Comparison of ENCODE assay signal across 10 mouse cellular contexts in the genomic region with DNA sequence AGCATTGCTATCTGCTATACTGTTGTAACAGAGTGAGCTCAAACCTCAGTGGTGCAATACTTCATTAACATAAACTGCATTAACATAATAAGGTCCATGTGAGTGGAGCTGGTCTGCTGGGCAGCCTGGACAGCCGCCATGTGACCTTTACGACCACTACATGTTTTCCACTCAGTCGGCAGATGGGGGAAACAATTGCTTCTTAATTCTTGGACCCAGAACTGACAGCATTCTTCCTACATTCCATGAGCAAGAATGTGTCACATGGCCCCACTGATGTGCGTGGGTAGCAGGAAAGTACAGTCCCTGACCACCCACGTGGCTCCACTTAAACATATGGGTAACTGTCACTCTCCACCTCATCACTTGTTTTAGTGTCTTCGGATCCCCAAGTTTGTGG.
A peak's percentile ranks its signal among the peaks of the same experiment; 100 is the strongest.
DNase-seq lines count a peak whose midpoint lies in the region; ATAC-seq and TF ChIP-seq lines count a peak whose summit lies in the region.
"Had no signal": no experiment of that assay in that cellular context is flagged by ENCODE, and none has a peak within 500 bp of the region (broad histone marks: within the 10 kb centered on the region; RNA-seq: fewer than 3 reads in every experiment).

No protein-coding gene starts in this region.

- no peak for ATAC-seq in Patski
- no peak for ATAC-seq in embryonic facial prominence, embryonic 13.5 days (ENCODE audit: insufficient number of reproducible peaks, insufficient read depth, low FRiP score, low TSS enrichment, low read depth)
- no peak for ATAC-seq in activated CD4-positive, CD25-positive, alpha-beta regulatory T cell, adult 4 months
- ATAC-seq in megakaryocyte, adult 5-6 weeks (ENCODE audit: poor library complexity, severe bottlenecking): no peak
- ATAC-seq in erythroblast, adult 5-6 weeks (replicated peaks; ENCODE audit: low FRiP score, poor library complexity, severe bottlenecking): no peak

- DNase-seq in left cerebral cortex, adult 11 months (ENCODE audit: low spot score): peak; percentile 30
- no peak for DNase-seq in left cerebral cortex, postnatal 4 days
- DNase-seq in Patski (ENCODE audit: low read depth, low spot score): peak; percentile 47
- DNase-seq in left cerebral cortex, adult 2 months (ENCODE audit: extremely low spot score in 1 of 2, low spot score in 2 of 2): peak; percentile 52 to 56

- TF ChIP-seq CTCF in Patski (IDR thresholded peaks at IDR 0.05): no peak
- no peak for TF ChIP-seq CTCF in left cerebral cortex, adult 2 months (IDR thresholded peaks at IDR 0.05)

- no peaks in the 10 kb centered on the region for H3K9me3 ChIP-seq in embryonic facial prominence, embryonic 13.5 days
- H3K9me3 ChIP-seq: forebrain, embryonic 10.5 days had no signal

- CTCF ChIA-PET in Patski (lab: Charles Lee): interaction anchor here (0.9 to 1.6 kb wide), 4 partner anchors 8 to 58 kb away, joined by 3 to 5 read pairs (median 4); no protein-coding TSS in a partner anchor

- no peaks in the 10 kb centered on the region for H3K36me3 ChIP-seq in embryonic facial prominence, embryonic 13.5 days
- H3K36me3 ChIP-seq: forebrain, embryonic 10.5 days had no signal

- POLR2A ChIA-PET in Patski (lab: Charles Lee): interaction anchor here (0.7 kb wide), 1 partner anchor 26 kb away, joined by 3 read pairs; no protein-coding TSS in a partner anchor

- peak overlapping the region; percentile 1; the same call in 1 of the 2 replicates for H3K27ac ChIP-seq in embryonic facial prominence, embryonic 13.5 days
- no peak overlapping the region for H3K27ac ChIP-seq in left cerebral cortex, adult 2 months
- H3K27ac ChIP-seq: forebrain, embryonic 10.5 days; hindbrain, embryonic 14.5 days had no signal

- WGBS in embryonic facial prominence, embryonic 13.5 days: 38% methylated on average over 6 of the region's 6 CpGs

- no peak overlapping the region for H3K4me3 ChIP-seq in embryonic facial prominence, embryonic 13.5 days
- no peak overlapping the region for H3K4me3 ChIP-seq in left cerebral cortex, adult 2 months
- H3K4me3 ChIP-seq: forebrain, embryonic 10.5 days had no signal

- peaks cover 14% of the 10 kb centered on the region for H3K4me1 ChIP-seq in embryonic facial prominence, embryonic 13.5 days

- H3K9ac ChIP-seq in embryonic facial prominence, embryonic 13.5 days: no peak overlapping the region
- H3K9ac ChIP-seq: hindbrain, embryonic 14.5 days had no signal

- in situ Hi-C loops in Patski (cut with MboI; ENCODE audit: low pct_unique_long_range_greater_than_20kb): no loop called here

- no peaks in the 10 kb centered on the region for H3K27me3 ChIP-seq in Patski
- no peaks in the 10 kb centered on the region for H3K27me3 ChIP-seq in embryonic facial prominence, embryonic 13.5 days

- H3K4me2 ChIP-seq in embryonic facial prominence, embryonic 13.5 days: no peak overlapping the region
- H3K4me2 ChIP-seq: hindbrain, embryonic 14.5 days had no signal

- intact Hi-C loops in left cerebral cortex, postnatal 4 days (cut with DNase I): no loop called here
- intact Hi-C loops in left cerebral cortex, adult 2 months (cut with DNase I): no loop called here
